Mouse (Mus musculus) heart, embryonic 14.5 days (tissue): ENCODE results near the gene Slc24a4. TPM values are rescaled to one million over a fixed set of nuclear protein-coding genes. Genes with fewer than 3 reads are reported as not detected.

Experiments used
- ATAC-seq: fragments of 200-750 bp; cut with Nextera tagmentation; 2 replicates; pipeline ENCODE4 v1.8.0; 2017; ENCODE audit warnings: low read depth, moderate TSS enrichment; ENCODE audit not compliant: insufficient number of reproducible peaks, insufficient read depth, low FRiP score
- H3K27ac ChIP-seq, 2 experiments: fragments of 200-500 bp in 1 of 2; fragments of 300-500 bp in 1 of 2; sonication (generic) in 1 of 2; replicated peaks in 1 of 2; 2 replicates each; pipeline ENCODE4 v1.5.1; 2012 to 2014; ENCODE audit warnings: low read depth in 2 of 2, low read length in 2 of 2, control low read depth in 1 of 2, mild to moderate bottlenecking in 1 of 2, mixed read lengths in 1 of 2; ENCODE audit not compliant: control insufficient read depth in 1 of 2, insufficient read depth in 1 of 2
- H3K27me3 ChIP-seq: fragments of 300-500 bp; sonication (generic); 2 replicates; pipeline ENCODE4 v1.6.1; 2014; ENCODE audit warnings: mild to moderate bottlenecking, low read length, control low read depth; ENCODE audit not compliant: control insufficient read depth, insufficient read depth
- H3K36me3 ChIP-seq: fragments of 300-500 bp; sonication (generic); 2 replicates; pipeline ENCODE4 v1.6.1; 2014; ENCODE audit warnings: mild to moderate bottlenecking, control low read depth, low read length, mixed read lengths; ENCODE audit not compliant: control insufficient read depth, insufficient read depth
- H3K4me1 ChIP-seq, 2 experiments: fragments of 200-500 bp in 1 of 2; fragments of 300-500 bp in 1 of 2; sonication (generic) in 1 of 2; 2 replicates each; pipeline ENCODE4 v1.6.1; 2012 to 2014; ENCODE audit warnings: low read length in 2 of 2, control low read depth in 1 of 2, mixed read lengths in 1 of 2; ENCODE audit not compliant: control insufficient read depth in 2 of 2, insufficient read depth in 2 of 2
- H3K4me2 ChIP-seq: fragments of 300-500 bp; sonication (generic); 2 replicates; pipeline ENCODE4 v1.6.1; 2014; ENCODE audit warnings: mild to moderate bottlenecking, low read length
- H3K4me3 ChIP-seq, 2 experiments: fragments of 200-500 bp in 1 of 2; fragments of 300-500 bp in 1 of 2; sonication (generic) in 1 of 2; 2 replicates each; pipeline ENCODE4 v1.5.1; 2012 to 2014; ENCODE audit warnings: low read length in 2 of 2, mild to moderate bottlenecking in 2 of 2, control low read depth in 1 of 2, low read depth in 1 of 2, moderate library complexity in 1 of 2; ENCODE audit not compliant: control insufficient read depth in 1 of 2, insufficient read depth in 1 of 2
- H3K9ac ChIP-seq: fragments of 300-500 bp; sonication (generic); 2 replicates; pipeline ENCODE4 v1.6.1; 2014; ENCODE audit warnings: mild to moderate bottlenecking, low read length
- H3K9me3 ChIP-seq: fragments of 300-500 bp; sonication (generic); 2 replicates; pipeline ENCODE4 v1.6.1; 2016; ENCODE audit warnings: low read length, control low read depth; ENCODE audit not compliant: control insufficient read depth
- WGBS: fragments of 180-500 bp; shearing (Covaris S2); extraction: QIAGEN DNeasy Blood & Tissue Kit; methylation state at CpG from one replicate; pipeline ENCODE4 v1.1.7; 2014; 5-methylcytosine and 5-hydroxymethylcytosine counted together
- polyA plus RNA-seq: library from polyadenylated mRNA; unstranded; fragments of >200 nt; fragmentation: Nextera tagmentation; extraction: Ambion mirVana; gene quantifications from 2 replicates; pipeline ENCODE4 v1.2.1, GENCODE M21; 2014

The Slc24a4 gene
- polyA plus RNA-seq, 1 experiment from 2014 or later: 2.7 TPM

DNA sequence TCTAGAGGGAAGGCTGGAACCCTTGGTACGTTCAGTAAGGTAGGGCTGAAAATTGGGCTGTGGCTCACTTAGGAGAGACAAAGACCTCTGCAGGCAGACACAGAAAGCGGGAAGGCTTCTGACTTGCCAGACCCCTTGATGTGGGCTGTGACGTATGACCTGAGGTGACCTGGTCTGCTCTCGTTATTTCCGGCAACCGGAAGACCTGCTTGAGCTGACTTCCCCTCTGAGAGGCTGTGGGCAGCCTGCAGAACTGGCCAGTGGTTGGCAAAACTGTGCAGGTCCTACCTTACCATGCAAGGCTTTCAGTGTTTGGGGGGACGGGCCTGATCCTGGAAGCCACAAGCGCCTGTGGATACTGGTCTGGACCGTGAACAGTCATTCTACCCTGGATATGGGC is 173.8 kb downstream of the Slc24a4 start:
- no peak overlapping the region for H3K4me2 ChIP-seq
- ATAC-seq: no peak
- H3K27ac ChIP-seq: peak overlapping the region; percentile 10 to 25; a peak in 1 of 4 replicates
- peaks cover 42 to 54% of the 10 kb centered on the region in 2 experiments for H3K4me1 ChIP-seq
- no peaks in the 10 kb centered on the region for H3K9me3 ChIP-seq
- no peaks in the 10 kb centered on the region for H3K27me3 ChIP-seq
- H3K9ac ChIP-seq: no peak overlapping the region
- H3K4me3 ChIP-seq: no peak overlapping the region
- H3K36me3 ChIP-seq: no peaks in the 10 kb centered on the region
- 74% methylated on average over 9 of the region's 9 CpGs for WGBS

DNA sequence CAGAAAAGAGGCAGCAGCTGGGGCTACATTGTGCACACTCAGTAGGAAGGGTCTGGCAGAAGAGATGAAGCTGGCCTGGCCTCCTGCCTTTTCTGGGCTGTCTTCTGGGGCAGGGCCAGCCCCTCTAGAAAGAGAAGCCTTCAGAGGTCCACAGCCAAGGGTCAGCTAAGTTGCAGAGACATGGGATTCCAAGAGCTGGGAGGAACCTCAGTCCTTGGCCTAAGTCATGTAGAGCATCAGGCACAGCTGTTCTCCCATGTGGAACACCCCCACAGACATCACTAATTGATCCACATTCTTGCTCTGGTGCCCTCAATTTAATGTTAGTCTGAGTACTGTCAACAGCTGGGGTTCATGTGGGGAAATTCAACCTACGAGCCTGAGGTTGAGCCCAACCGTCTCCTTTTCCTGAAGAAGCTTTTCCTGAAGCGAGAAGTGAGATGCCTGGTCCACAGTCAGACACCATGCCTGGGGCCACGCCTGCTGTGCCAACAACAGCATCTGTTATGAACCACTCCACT is 174.4 kb downstream of the Slc24a4 start:
- no peak overlapping the region for H3K9ac ChIP-seq
- no peaks in the 10 kb centered on the region for H3K9me3 ChIP-seq
- no peak for ATAC-seq

DNA sequence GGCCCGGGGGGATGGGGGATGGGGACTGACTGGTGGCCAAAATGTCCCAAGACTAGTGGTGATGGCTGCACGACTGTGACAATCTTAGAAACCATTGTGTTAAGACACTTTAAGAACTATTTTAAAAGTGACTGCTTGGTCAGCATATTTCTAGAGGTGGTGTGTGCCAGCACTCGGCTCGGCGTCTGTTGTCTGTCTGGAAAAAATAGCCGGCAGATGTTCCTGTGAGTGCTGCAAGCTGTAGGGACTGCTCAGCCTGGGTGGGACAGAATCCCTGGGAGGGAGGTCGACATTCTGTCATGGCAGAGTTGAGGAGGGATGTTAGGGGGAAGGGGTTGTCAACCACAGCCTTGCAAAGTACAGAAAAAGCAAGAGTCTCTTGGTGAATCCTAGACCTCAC is 175.3 kb downstream of the Slc24a4 start:
- Histone ChIP-seq H3K9me3 (no peaks in the 10 kb centered on the region), H3K27ac (peak overlapping the region in 1 of 2 experiments; percentile 24; a peak in 1 of 4 replicates), H3K27me3 (no peaks in the 10 kb centered on the region), H3K4me2 (no peak overlapping the region; the same call in 1 of the 2 replicates), H3K4me3 (no peak overlapping the region), H3K36me3 (no peaks in the 10 kb centered on the region), H3K9ac (0 out of 2 replicates have a peak overlapping the region, but pooled peaks have one; percentile 25), H3K4me1 (peaks cover 55 to 67% of the 10 kb centered on the region in 2 experiments)
- WGBS: 13% methylated on average over 7 of the region's 7 CpGs
- no peak for ATAC-seq

More for the DNA sequence above, 174.4 kb downstream of the Slc24a4 start:
- WGBS: 79% methylated on average over 4 of the region's 4 CpGs
- Histone ChIP-seq H3K4me2 (no peak overlapping the region), H3K4me1 (peaks cover 47 to 60% of the 10 kb centered on the region in 2 experiments), H3K27me3 (no peaks in the 10 kb centered on the region), H3K4me3 (no peak overlapping the region), H3K27ac (peak overlapping the region; percentile 25 to 41; a peak in 1 of 4 replicates), H3K36me3 (no peaks in the 10 kb centered on the region)

DNA sequence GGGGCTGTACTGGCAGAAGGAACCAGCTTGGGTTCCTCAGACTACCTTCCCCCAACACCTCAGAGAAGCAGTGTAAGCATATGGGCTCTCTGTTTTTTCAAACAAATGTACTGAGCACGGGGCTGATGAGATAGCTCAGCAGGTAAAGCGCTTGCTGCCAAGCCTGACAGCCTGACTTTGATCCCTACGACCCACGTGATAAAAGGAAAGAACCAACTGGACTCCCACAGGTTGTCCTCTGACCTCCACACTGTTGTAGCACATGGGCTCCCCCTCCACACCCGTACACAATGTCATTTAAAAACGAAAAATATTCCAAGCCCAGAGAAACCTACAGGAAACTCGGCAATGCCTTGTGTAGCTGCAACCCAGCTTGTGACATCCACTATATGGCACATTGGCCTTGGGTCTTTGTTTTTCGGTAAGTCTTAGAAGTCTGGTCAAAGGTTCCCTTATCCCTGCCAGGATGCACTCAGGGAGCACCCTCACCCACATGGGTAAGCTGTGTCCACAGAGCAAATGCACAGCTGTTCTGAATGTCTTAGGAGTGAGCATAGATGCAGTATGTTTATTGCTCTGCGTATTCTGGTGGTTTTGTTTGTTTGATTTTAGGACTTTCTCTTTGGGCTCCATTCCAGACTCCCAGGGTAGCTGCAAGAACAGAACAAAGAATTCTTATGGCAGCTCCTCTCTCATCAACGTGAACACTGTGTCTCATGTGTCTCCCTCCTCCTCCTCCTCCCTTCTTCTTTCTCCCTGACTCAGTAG is 176.7 kb downstream of the Slc24a4 start:
- Histone ChIP-seq H3K4me1 (peaks cover 55 to 64% of the 10 kb centered on the region in 2 experiments), H3K4me3 (no peak overlapping the region), H3K27me3 (no peaks in the 10 kb centered on the region), H3K9me3 (no peaks in the 10 kb centered on the region), H3K4me2 (no peak overlapping the region), H3K9ac (no peak overlapping the region), H3K36me3 (no peaks in the 10 kb centered on the region), H3K27ac (no peak overlapping the region)
- ATAC-seq: no peak
- 58% methylated on average over 10 of the region's 10 CpGs for WGBS

DNA sequence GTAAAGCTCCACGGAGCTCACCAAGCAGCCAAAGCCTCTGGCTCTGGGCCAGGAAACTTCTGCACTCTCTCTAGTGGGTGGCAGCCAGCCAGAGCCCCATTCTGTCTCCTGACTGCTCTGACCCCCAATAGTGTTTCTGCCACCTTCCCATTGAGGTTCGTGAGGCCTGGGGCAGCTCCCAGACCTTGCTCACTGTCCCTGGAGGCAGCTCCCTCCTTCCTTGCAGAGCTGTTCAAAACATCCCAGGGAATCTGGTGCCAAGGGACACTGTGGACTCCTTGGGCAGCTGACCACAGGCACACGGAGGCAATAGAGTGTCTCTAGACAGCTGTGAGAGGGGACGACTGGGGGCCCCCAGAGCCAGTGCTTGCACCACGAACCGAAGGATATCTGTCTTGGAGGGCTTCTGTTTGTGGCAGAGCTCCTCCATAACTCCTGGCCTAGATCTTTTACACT is 179.5 kb downstream of the Slc24a4 start:
- H3K9me3 ChIP-seq: no peaks in the 10 kb centered on the region
- ATAC-seq: peak; percentile 65
- 2% methylated on average over 6 of the region's 6 CpGs for WGBS
- no peak overlapping the region for H3K4me3 ChIP-seq
- peaks cover 45 to 57% of the 10 kb centered on the region in 2 experiments for H3K4me1 ChIP-seq
- H3K4me2 ChIP-seq: peak overlapping the region; percentile 42
- peak overlapping the region; percentile 82 to 91 for H3K27ac ChIP-seq
- no peaks in the 10 kb centered on the region for H3K27me3 ChIP-seq
- 0 out of 2 replicates have a peak overlapping the region, but pooled peaks have one; percentile 25 for H3K9ac ChIP-seq
- H3K36me3 ChIP-seq: peaks cover 3% of the 10 kb centered on the region; the same call in 1 of the 2 replicates

DNA sequence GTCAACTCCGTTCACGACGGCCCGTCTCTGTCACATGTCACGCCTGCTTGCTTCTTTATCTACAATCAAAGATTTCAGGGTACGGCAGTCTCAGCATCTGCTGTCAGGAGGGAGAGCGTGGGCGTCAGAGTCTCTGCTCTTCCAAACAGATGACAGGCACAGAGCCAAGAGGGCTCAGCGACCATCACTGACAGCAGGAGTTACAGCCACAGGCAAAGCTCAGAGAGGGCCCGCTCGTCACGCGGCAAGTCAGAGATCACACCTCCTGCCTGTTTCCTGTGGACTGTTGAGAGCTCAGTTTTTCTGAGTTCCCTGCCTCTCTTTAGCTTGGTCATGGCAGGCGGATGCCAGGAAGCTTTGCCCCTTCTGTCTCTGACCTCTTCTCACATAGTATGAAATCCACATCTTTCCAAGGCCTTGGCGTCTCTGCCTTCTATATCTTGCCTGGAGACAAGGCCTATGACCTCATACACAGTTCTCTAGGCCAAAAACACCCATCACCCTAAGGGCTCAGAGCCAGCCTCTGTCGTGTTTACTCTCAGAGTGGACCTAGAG is 180.0 kb downstream of the Slc24a4 start:
- Histone ChIP-seq H3K4me1 (peaks cover 40 to 52% of the 10 kb centered on the region in 2 experiments), H3K27me3 (no peaks in the 10 kb centered on the region), H3K4me3 (no peak overlapping the region), H3K9me3 (no peaks in the 10 kb centered on the region), H3K9ac (0 out of 2 replicates have a peak overlapping the region, but pooled peaks have one; percentile 38), H3K36me3 (peaks cover 8% of the 10 kb centered on the region; the same call in 1 of the 2 replicates), H3K27ac (peak overlapping the region; percentile 82 to 91), H3K4me2 (peak overlapping the region; percentile 42)
- 5% methylated on average over 16 of the region's 16 CpGs for WGBS
- ATAC-seq: peak; percentile 71

DNA sequence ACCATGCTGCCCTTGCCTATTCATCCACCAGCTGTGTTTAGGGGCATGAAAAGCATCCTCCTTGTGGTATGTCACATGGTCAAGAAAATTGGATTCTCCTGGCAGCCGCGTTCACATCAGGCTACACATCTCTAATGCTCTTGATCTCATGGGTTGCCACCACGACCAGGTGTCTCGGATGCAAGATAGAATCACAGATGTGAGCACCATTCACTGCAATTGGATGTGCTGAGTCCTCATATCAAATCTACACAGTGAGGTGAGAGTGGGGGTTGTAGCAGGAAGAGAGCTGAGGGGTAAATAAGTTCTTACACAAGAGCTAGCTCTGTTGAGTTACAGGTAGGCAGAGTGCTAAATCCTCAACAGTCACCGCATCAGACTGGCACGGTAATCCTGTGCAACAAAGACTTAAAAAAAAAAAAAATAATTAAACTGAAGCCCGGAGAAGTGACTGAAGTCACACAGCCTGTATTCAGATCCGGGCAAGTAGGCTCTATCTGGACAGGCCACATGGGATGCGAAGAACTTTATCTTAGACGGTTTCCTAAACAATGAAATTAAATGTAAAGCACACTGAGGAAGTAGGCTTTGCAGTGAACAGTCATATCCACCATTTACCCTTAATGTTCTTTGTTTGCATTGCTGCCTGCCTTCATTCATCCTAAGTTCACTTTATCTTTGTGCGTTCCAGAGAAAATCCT is 180.7 kb downstream of the Slc24a4 start:
- H3K9me3 ChIP-seq: no peaks in the 10 kb centered on the region

More for the DNA sequence above, 180.7 kb downstream of the Slc24a4 start:
- WGBS: 73% methylated on average over 11 of the region's 11 CpGs
- no peak for ATAC-seq
- Histone ChIP-seq H3K9ac (0 out of 2 replicates have a peak overlapping the region, but pooled peaks have one; percentile 38), H3K27ac (peak overlapping the region; percentile 82 to 91), H3K36me3 (peaks cover 13% of the 10 kb centered on the region; the same call in 1 of the 2 replicates), H3K4me1 (peaks cover 36 to 45% of the 10 kb centered on the region in 2 experiments), H3K4me3 (no peak overlapping the region), H3K4me2 (peak overlapping the region; percentile 42; the same call in 1 of the 2 replicates), H3K27me3 (no peaks in the 10 kb centered on the region)
